Mouse (Mus musculus): ENCODE data around the gene Mfsd1.

DNA sequence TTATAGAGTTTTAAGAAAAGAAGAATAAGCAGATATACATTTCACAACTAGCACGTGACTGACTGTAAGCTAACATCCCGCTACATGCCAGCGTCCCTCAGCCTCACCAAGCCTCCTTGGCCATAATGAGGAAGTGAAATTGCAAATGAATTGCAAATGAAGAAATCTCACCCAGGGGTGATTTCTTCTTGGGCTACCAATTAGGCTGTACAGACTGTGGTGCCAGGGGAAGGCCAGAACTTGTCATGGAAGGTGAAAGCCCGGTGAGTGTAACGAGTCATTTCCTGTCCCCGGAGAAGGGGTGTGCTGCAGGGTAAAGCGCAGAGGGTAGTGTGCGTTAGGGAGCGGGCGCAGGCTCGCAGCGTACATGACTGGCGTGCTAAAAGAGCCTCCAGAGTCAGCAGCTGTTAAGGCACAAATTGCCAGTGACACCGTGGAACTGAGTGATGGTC lies 25.3 kb upstream of the Mfsd1 start:
- no peak for TF ChIP-seq CTCF (IDR thresholded peaks at IDR 0.05; ENCODE audit: low read depth)
- no peak for TF ChIP-seq EP300 (IDR thresholded peaks at IDR 0.05; ENCODE audit: low read depth)
